In the genomic region with DNA sequence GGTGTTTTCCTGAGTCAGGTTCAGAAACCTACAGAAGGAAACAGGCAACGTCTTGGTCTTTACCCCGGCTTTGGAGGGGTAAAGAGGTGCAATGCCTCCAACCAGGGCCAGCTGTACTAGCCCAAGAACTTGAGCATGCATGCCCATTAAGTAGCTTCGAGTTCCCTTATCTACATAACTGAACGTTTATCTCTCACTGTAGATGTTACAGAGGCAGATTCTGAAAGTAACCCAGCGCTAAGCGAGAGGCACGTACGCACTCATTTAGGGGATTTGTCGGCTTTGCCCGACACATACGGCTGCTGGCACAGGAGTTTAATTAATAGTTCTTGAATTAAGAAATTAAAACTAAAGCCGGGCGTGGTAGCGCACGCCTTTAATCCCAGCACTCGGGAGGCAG, we compare ENCODE assay signal across 7 mouse cellular contexts. TPM values are rescaled to one million over a fixed set of nuclear protein-coding genes. Genes with fewer than 3 reads are reported as not detected.
DNase-seq lines count a peak whose midpoint lies in the region; ATAC-seq lines count a peak whose summit lies in the region.

No protein-coding gene starts in this region.

- H3K27ac ChIP-seq in neural tube, embryonic 11.5 days (ENCODE audit: low read depth, low read length) = no peak overlapping the region
- H3K27ac ChIP-seq in embryonic facial prominence, embryonic 12.5 days = peak overlapping the region; percentile 93; the same call in 1 of the 2 replicates
- H3K27ac ChIP-seq in limb, embryonic 13.5 days = peak overlapping the region; percentile 88; the same call in 1 of the 2 replicates

- no peaks in the 10 kb centered on the region for H3K27me3 ChIP-seq in neural tube, embryonic 11.5 days (ENCODE audit: control insufficient read depth, insufficient read depth, low read length)
- no peaks in the 10 kb centered on the region for H3K27me3 ChIP-seq in embryonic facial prominence, embryonic 12.5 days
- H3K27me3 ChIP-seq in limb, embryonic 13.5 days = no peaks in the 10 kb centered on the region
- H3K27me3 ChIP-seq in splenic B cell, adult 2 months (ENCODE audit: control insufficient read depth, insufficient read depth, low read length, poor library complexity, severe bottlenecking) = no peaks in the 10 kb centered on the region

- no peaks in the 10 kb centered on the region for H3K36me3 ChIP-seq in neural tube, embryonic 11.5 days (ENCODE audit: control insufficient read depth, insufficient read depth, low read length)
- H3K36me3 ChIP-seq in embryonic facial prominence, embryonic 12.5 days = no peaks in the 10 kb centered on the region
- no peaks in the 10 kb centered on the region; the same call in 1 of the 2 replicates for H3K36me3 ChIP-seq in limb, embryonic 13.5 days
- no peaks in the 10 kb centered on the region for H3K36me3 ChIP-seq in splenic B cell, adult 2 months (ENCODE audit: control insufficient read depth, insufficient read depth, low read length, poor library complexity, severe bottlenecking)

- no peaks in the 10 kb centered on the region for H3K9me3 ChIP-seq in neural tube, embryonic 11.5 days (ENCODE audit: control insufficient read depth, low read length)
- H3K9me3 ChIP-seq in embryonic facial prominence, embryonic 12.5 days = no peaks in the 10 kb centered on the region
- H3K9me3 ChIP-seq in limb, embryonic 13.5 days = no peaks in the 10 kb centered on the region

- peak overlapping the region; percentile 77 for H3K4me2 ChIP-seq in neural tube, embryonic 11.5 days (ENCODE audit: low read depth)
- H3K4me2 ChIP-seq in embryonic facial prominence, embryonic 12.5 days (replicated peaks) = peak overlapping the region; percentile 72
- H3K4me2 ChIP-seq in limb, embryonic 13.5 days (replicated peaks) = peak overlapping the region; percentile 75

- H3K4me3 ChIP-seq in neural tube, embryonic 11.5 days (ENCODE audit: low read depth, low read length) = peak overlapping the region; percentile 70
- peak overlapping the region; percentile 66 for H3K4me3 ChIP-seq in embryonic facial prominence, embryonic 12.5 days
- H3K4me3 ChIP-seq in limb, embryonic 13.5 days = peak overlapping the region; percentile 67

- ATAC-seq in neural tube, embryonic 11.5 days (ENCODE audit: insufficient read depth, low FRiP score, low TSS enrichment) = no peak
- no peak for ATAC-seq in embryonic facial prominence, embryonic 12.5 days (ENCODE audit: insufficient number of reproducible peaks, insufficient read depth, low FRiP score, low TSS enrichment)
- ATAC-seq in limb, embryonic 13.5 days (ENCODE audit: low FRiP score, low read depth) = no peak

- no peak for DNase-seq in neural tube, embryonic 11.5 days (ENCODE audit: low spot score)
- no peak for DNase-seq in neural tube, embryonic 10.5 days (ENCODE audit: extremely low spot score, low spot score)
- DNase-seq in splenic B cell, adult 2 months (ENCODE audit: low read depth, low spot score) = peak; percentile 38
- DNase-seq in adrenal gland, postnatal 25 days = no peak
- DNase-seq in thymus, postnatal 10 days (ENCODE audit: low spot score in 2 of 2) = no peak

- 35% methylated on average over 16 of the region's 16 CpGs for whole genome bisulfite sequencing in neural tube, embryonic 11.5 days
- WGBS in embryonic facial prominence, embryonic 12.5 days = 33% methylated on average over 16 of the region's 16 CpGs
- 29% methylated on average over 16 of the region's 16 CpGs for WGBS in limb, embryonic 13.5 days

- H3K4me1 ChIP-seq in neural tube, embryonic 11.5 days (ENCODE audit: control insufficient read depth, insufficient read depth, low read length) = peaks cover 2% of the 10 kb centered on the region; the same call in 1 of the 2 replicates
- peaks cover 18% of the 10 kb centered on the region for H3K4me1 ChIP-seq in embryonic facial prominence, embryonic 12.5 days
- H3K4me1 ChIP-seq in limb, embryonic 13.5 days = peaks cover 23% of the 10 kb centered on the region

- peak overlapping the region; percentile 77 for H3K9ac ChIP-seq in neural tube, embryonic 11.5 days (ENCODE audit: low read length)
- H3K9ac ChIP-seq in embryonic facial prominence, embryonic 12.5 days = peak overlapping the region; percentile 74
- peak overlapping the region; percentile 78 for H3K9ac ChIP-seq in limb, embryonic 13.5 days

RNA-seq across cellular contexts. Expression of gene Prpf40b, which starts 0.6 kb away (rescaled TPM):
- polyA plus RNA-seq in neural tube, embryonic 11.5 days (2014; fragmentation: Nextera tagmentation; extraction: Ambion mirVana) = 50.4 and 55.8 TPM in 2 replicates
- 79.5 and 80.0 TPM in 2 replicates for polyA plus RNA-seq in embryonic facial prominence, embryonic 12.5 days (2016; fragmentation: Nextera tagmentation; extraction: Ambion mirVana)
- 77.6 and 80.3 TPM in 2 replicates for polyA plus RNA-seq in limb, embryonic 13.5 days (2015; fragmentation: Nextera tagmentation; extraction: Ambion mirVana)
- 55.2 and 59.6 TPM in 2 replicates for total RNA-seq in adrenal gland, postnatal 25 days (2021)

RNA-seq across cellular contexts. Expression of gene Fam186b, which starts 1.4 kb away (rescaled TPM):
- polyA plus RNA-seq in neural tube, embryonic 11.5 days (2014; fragmentation: Nextera tagmentation; extraction: Ambion mirVana) = 0.07 TPM in 1 of 2 replicates, not detected in the other
- polyA plus RNA-seq in embryonic facial prominence, embryonic 12.5 days (2016; fragmentation: Nextera tagmentation; extraction: Ambion mirVana) = 0.09 and 0.32 TPM in 2 replicates
- polyA plus RNA-seq in limb, embryonic 13.5 days (2015; fragmentation: Nextera tagmentation; extraction: Ambion mirVana) = 0.15 and 0.36 TPM in 2 replicates
- 2.4 and 4.8 TPM in 2 replicates for total RNA-seq in adrenal gland, postnatal 25 days (2021)

RNA-seq across cellular contexts. Expression of gene Mcrs1, which starts 42.5 kb away (rescaled TPM):
- 188 and 193 TPM in 2 replicates for polyA plus RNA-seq in neural tube, embryonic 11.5 days (2014; fragmentation: Nextera tagmentation; extraction: Ambion mirVana)
- polyA plus RNA-seq in embryonic facial prominence, embryonic 12.5 days (2016; fragmentation: Nextera tagmentation; extraction: Ambion mirVana) = 159 and 160 TPM in 2 replicates
- polyA plus RNA-seq in limb, embryonic 13.5 days (2015; fragmentation: Nextera tagmentation; extraction: Ambion mirVana) = 143 and 144 TPM in 2 replicates
- 32.5 and 54.6 TPM in 2 replicates for total RNA-seq in adrenal gland, postnatal 25 days (2021)
